Mouse (Mus musculus): ENCODE data around the gene Ssh3. TPM values are rescaled to one million over a fixed set of nuclear protein-coding genes. Genes with fewer than 3 reads are reported as not detected.
"Not testable (repeated sequence)": the region's sequence is repeated elsewhere in the genome, so short reads cannot be mapped to it uniquely, and the experiment has no call there.

Ssh3 gene
- polyA plus RNA-seq, 1 experiment from 2014 or later: 5.6 TPM

DNA sequence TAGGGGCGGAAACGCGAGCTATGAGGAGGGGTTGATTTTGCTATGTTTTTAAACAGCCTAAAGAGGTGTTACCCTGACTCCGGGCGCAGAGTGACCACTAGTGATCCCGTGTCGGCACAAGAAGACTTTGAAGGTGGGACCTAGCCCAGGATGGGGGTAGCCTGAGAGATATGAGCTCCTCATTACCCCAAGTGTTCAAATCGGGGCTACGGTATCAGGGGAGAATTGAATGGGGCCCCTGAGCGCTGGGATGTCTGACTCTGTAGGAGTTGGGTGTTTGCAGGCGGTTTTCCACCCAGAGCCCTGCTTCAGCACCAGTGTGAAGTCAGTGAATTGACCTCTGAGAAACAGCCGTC, 11.1 kb downstream of the Ssh3 start:
- Histone ChIP-seq H3K4me1 (peaks cover 10% of the 10 kb centered on the region), H3K4me2 (peak overlapping the region; percentile 89), H3K9me3 (no peaks in the 10 kb centered on the region), H3K9ac (peak overlapping the region; percentile 54), H3K27me3 (no peaks in the 10 kb centered on the region), H3K36me3 (replicated peaks) (no peaks in the 10 kb centered on the region), H3K27ac (no peak overlapping the region), H3K4me3 (replicated peaks) (peak overlapping the region; percentile 61)
- 18% methylated on average over 12 of the region's 12 CpGs for WGBS
- no peak for ATAC-seq (ENCODE audit: low FRiP score)

DNA sequence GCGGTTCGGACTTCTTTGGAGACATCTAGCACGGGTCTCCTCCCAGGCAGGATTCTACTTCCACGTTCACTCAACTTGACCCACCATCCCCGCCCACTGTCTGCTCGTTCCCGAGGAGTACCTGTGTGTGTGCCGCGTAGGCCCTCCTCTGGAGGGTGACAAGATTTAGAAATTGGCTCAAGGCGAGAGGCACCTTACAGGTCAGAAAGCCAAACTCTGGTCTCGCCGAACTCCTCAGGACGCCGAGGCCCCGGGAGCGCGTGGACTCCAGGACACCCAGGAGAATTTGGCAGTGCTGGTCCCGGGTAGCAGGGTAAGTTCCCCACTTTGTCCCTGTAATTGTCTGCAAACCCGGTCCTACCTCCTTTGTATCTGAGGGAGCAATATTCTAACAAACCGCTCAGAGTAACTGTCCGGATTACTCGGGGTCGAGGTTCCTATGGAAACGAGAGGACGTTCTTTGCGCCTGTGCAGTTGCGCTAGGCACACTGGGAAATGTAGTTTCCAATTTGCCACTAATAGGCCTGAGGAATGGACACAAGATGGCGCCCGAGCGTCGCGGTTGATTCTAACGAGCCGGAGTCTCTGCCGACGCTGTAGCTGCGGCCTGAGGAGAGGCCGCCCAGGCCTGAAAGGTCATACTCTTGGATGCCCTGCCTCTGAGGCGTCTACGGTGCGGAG, 11.6 kb downstream of the Ssh3 start:
- Histone ChIP-seq H3K27ac (no peak overlapping the region), H3K9me3 (no peaks in the 10 kb centered on the region), H3K4me2 (peak overlapping the region; percentile 89), H3K4me1 (peaks cover 10% of the 10 kb centered on the region), H3K9ac (peak overlapping the region; percentile 73), H3K36me3 (replicated peaks) (no peaks in the 10 kb centered on the region), H3K4me3 (replicated peaks) (peak overlapping the region; percentile 61), H3K27me3 (no peaks in the 10 kb centered on the region)
- peak; percentile 93 for ATAC-seq (ENCODE audit: low FRiP score)
- 1% methylated on average over 41 of the region's 41 CpGs for WGBS

- Histone ChIP-seq H3K27ac (no peak overlapping the region), H3K9ac (no peak overlapping the region), H3K36me3 (replicated peaks) (no peaks in the 10 kb centered on the region), H3K4me2 (no peak overlapping the region), H3K9me3 (no peaks in the 10 kb centered on the region), H3K4me3 (replicated peaks) (no peak overlapping the region), H3K4me1 (peaks cover 10% of the 10 kb centered on the region), H3K27me3 (no peaks in the 10 kb centered on the region)
- ATAC-seq (ENCODE audit: low FRiP score): no peak
- WGBS: 70% methylated on average over 11 of the region's 11 CpGs
These were observed 13.3 kb downstream of the Ssh3 start for GRCm38 (mm10) chr19:4255583-4256162.

DNA sequence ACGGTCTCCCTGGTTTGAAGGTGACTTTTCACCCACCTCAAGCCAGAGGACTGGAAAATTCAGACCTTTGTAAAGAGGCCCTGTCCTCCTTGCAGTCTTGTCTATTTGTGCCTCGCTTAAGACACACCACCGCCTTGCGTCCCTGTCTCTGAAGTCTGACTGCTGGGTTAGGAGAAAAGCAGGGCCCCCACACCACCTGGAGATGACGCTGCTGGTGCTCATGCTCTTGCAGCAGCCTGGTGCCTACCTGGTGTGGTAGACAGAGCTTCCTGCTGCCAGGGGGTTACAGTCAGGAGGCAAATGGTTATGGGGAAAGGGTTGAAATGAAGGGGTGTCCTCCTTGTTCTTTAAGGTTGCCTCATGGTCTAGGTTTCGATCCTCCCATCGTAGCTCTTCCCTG, 14.8 kb downstream of the Ssh3 start:
- Histone ChIP-seq H3K4me3 (replicated peaks) (no peak overlapping the region), H3K27ac (no peak overlapping the region), H3K27me3 (no peaks in the 10 kb centered on the region), H3K36me3 (replicated peaks) (no peaks in the 10 kb centered on the region), H3K4me2 (no peak overlapping the region), H3K9me3 (no peaks in the 10 kb centered on the region), H3K4me1 (peaks cover 10% of the 10 kb centered on the region), H3K9ac (no peak overlapping the region)
- no peak for ATAC-seq (ENCODE audit: low FRiP score)
- 88% methylated on average over 7 of the region's 7 CpGs for WGBS

DNA sequence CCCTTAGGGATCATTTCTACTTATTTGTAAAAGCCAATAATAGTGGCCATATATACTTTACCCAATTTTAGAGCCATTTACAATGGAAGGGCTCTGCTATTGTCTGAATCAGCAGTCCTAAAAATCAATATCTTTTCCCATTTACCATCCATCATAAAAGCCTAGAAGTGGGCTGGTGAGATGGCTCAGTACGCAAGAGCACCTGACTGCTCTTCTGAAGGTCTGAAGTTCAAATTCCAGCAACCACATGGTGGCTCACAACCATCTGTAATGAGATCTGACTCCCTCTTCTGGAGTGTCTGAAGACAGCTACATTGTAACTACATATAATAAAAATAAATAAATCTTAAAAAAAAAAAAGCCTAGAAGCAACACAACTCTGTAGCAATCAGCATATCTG, 20.3 kb downstream of the Ssh3 start:
- H3K27me3 ChIP-seq; H3K27ac ChIP-seq; H3K9ac ChIP-seq; H3K4me1 ChIP-seq; H3K4me3 ChIP-seq (replicated peaks); ATAC-seq (ENCODE audit: low FRiP score); H3K9me3 ChIP-seq; H3K4me2 ChIP-seq; H3K36me3 ChIP-seq (replicated peaks): not testable (repeated sequence)
- 71% methylated on average over 1 of the region's 1 CpGs for WGBS

DNA sequence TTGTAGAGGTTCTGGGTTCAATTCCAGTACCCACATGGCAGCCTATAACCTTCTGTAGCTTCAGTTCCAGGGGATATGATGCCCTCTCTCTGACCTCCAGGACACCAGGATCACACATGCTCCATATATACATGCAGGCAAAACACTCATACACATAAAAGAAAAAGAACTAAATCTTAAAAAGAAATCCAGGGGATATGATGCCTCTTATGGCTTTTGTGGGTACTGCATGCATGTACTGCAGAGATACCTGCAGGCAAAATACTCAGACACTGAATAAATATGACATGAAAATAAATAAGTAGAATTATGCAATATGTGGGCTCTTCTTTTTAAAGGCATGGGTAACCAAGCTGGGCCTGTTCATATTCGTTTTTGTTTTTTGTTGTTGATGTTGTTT, 22.0 kb downstream of the Ssh3 start:
- Histone ChIP-seq H3K4me2 (no peak overlapping the region), H3K9ac (no peak overlapping the region), H3K4me1 (no peaks in the 10 kb centered on the region), H3K36me3 (replicated peaks) (no peaks in the 10 kb centered on the region), H3K4me3 (replicated peaks) (no peak overlapping the region), H3K27me3 (no peaks in the 10 kb centered on the region), H3K27ac (no peak overlapping the region), H3K9me3 (no peaks in the 10 kb centered on the region)
- 62% methylated on average over 1 of the region's 1 CpGs for WGBS
- no peak for ATAC-seq (ENCODE audit: low FRiP score)

- no peak overlapping the region for H3K4me3 ChIP-seq (replicated peaks)
- ATAC-seq (ENCODE audit: low FRiP score): no peak
- H3K9ac ChIP-seq: no peak overlapping the region
- H3K4me2 ChIP-seq: no peak overlapping the region
- WGBS: 80% methylated on average over 6 of the region's 6 CpGs
- no peaks in the 10 kb centered on the region for H3K27me3 ChIP-seq
- H3K36me3 ChIP-seq (replicated peaks): no peaks in the 10 kb centered on the region
- no peak overlapping the region for H3K27ac ChIP-seq
- H3K9me3 ChIP-seq: no peaks in the 10 kb centered on the region
- H3K4me1 ChIP-seq: no peaks in the 10 kb centered on the region
These were observed 24.2 kb downstream of the Ssh3 start for GRCm38 (mm10) chr19:4244775-4245174.

- no peak for ATAC-seq (ENCODE audit: low FRiP score)
- H3K27ac ChIP-seq: no peak overlapping the region
- no peak overlapping the region for H3K4me2 ChIP-seq
- WGBS: 65% methylated on average over 3 of the region's 3 CpGs
- H3K9me3 ChIP-seq: no peaks in the 10 kb centered on the region
- H3K27me3 ChIP-seq: no peaks in the 10 kb centered on the region
- no peak overlapping the region for H3K4me3 ChIP-seq (replicated peaks)
- H3K4me1 ChIP-seq: no peaks in the 10 kb centered on the region
- H3K36me3 ChIP-seq (replicated peaks): no peaks in the 10 kb centered on the region
- no peak overlapping the region for H3K9ac ChIP-seq
These were observed 26.6 kb downstream of the Ssh3 start for GRCm38 (mm10) chr19:4242416-4242815.

GRCm38 (mm10) chr19:4240247-4240668, 28.7 kb downstream of the Ssh3 start:
- Histone ChIP-seq H3K27me3 (no peaks in the 10 kb centered on the region), H3K9ac (no peak overlapping the region), H3K4me2 (no peak overlapping the region), H3K4me1 (peaks cover 3% of the 10 kb centered on the region; the same call in 1 of the 2 replicates), H3K4me3 (replicated peaks) (no peak overlapping the region), H3K27ac (no peak overlapping the region), H3K36me3 (replicated peaks) (no peaks in the 10 kb centered on the region), H3K9me3 (no peaks in the 10 kb centered on the region)
- 79% methylated on average over 8 of the region's 8 CpGs for WGBS
- no peak for ATAC-seq (ENCODE audit: low FRiP score)

- no peak overlapping the region for H3K4me3 ChIP-seq (replicated peaks)
- ATAC-seq (ENCODE audit: low FRiP score): no peak
- H3K4me2 ChIP-seq: no peak overlapping the region
- 85% methylated on average over 4 of the region's 4 CpGs for WGBS
- peaks cover 19% of the 10 kb centered on the region for H3K27me3 ChIP-seq
- H3K9me3 ChIP-seq: no peaks in the 10 kb centered on the region
- H3K27ac ChIP-seq: no peak overlapping the region
- H3K36me3 ChIP-seq (replicated peaks): no peaks in the 10 kb centered on the region
- H3K4me1 ChIP-seq: peaks cover 15% of the 10 kb centered on the region
- no peak overlapping the region for H3K9ac ChIP-seq
These were observed 34.4 kb downstream of the Ssh3 start for GRCm38 (mm10) chr19:4234548-4234947.

DNA sequence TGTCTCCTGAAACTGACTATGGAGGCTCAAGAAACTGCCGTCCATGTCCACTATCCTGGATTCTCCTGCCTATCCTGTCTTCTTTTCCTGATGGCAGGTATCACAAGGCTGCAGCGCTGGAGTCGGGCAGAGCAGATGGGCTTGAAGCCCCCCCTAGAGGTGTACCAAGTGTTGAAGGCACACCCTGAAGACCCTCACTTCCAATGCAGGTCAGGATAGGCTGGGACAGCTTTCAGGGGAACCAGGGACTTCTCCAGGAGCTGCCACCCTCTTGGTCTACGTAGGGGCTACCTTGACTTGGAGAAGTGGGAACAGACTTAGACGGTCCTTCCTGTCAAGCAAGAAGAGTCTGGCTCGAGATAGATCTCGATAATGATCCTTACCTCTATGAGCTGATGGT, 36.3 kb downstream of the Ssh3 start:
- no peak overlapping the region for H3K27ac ChIP-seq
- WGBS: 78% methylated on average over 7 of the region's 7 CpGs
- peaks cover 15% of the 10 kb centered on the region for H3K4me1 ChIP-seq
- no peak for ATAC-seq (ENCODE audit: low FRiP score)
- H3K27me3 ChIP-seq: peaks cover 32% of the 10 kb centered on the region
- no peaks in the 10 kb centered on the region for H3K36me3 ChIP-seq (replicated peaks)
- H3K4me3 ChIP-seq (replicated peaks): no peak overlapping the region
- no peaks in the 10 kb centered on the region for H3K9me3 ChIP-seq
- H3K4me2 ChIP-seq: peak overlapping the region; percentile 90; the same call in 1 of the 2 replicates
- peak overlapping the region; percentile 69; the same call in 1 of the 2 replicates for H3K9ac ChIP-seq

DNA sequence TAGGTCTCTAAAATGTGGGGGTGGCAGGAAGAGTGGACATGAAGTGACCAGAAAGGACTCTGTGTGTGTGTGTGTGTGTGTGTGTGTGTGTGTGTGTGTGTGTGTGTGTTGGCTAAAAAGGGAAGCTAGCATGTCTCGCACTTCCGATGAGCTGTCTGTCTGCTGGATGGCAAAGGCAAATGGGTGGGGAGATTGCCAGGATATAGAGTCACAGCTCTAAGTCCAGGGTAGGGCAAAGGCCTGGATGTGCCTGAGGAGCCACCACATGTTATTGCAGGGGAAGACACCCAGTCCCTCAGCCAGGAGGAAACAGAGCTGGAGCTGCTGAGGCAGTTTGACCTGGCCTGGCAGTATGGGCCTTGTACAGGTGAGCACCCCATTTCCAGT, 36.8 kb downstream of the Ssh3 start:
- ATAC-seq (ENCODE audit: low FRiP score): no peak
- Histone ChIP-seq H3K9me3 (no peaks in the 10 kb centered on the region), H3K4me2 (peak overlapping the region; percentile 90), H3K9ac (peak overlapping the region; percentile 69), H3K4me1 (peaks cover 15% of the 10 kb centered on the region), H3K4me3 (replicated peaks) (peak overlapping the region; percentile 57), H3K27ac (peak overlapping the region; percentile 67; the same call in 1 of the 2 replicates), H3K36me3 (replicated peaks) (no peaks in the 10 kb centered on the region), H3K27me3 (peaks cover 36% of the 10 kb centered on the region)
- WGBS: 54% methylated on average over 2 of the region's 2 CpGs

Data from forebrain, embryonic 12.5 days (tissue).